Mouse (Mus musculus) right cerebral cortex, adult 2 months (tissue): ENCODE measurements around the gene Rad51d.
A peak's percentile ranks its signal among the peaks of the same experiment; 100 is the strongest.

ENCODE experiments used
- DNase-seq, 2 experiments: peaks; one replicate each; pipeline ENCODE4 v3.0.0; 2021 to 2022; ENCODE audit warnings: low spot score in 2 of 2

The Rad51d gene

GRCm38 (mm10) chr11:82891936-82892335, 1.5 kb upstream of the Rad51d start, which contains the start of gene Fndc8:
TSS of gene Fndc8 (plus strand) at chr11:82892124.
- DNase-seq, result no peak

- DNase-seq, result peak; percentile 35 to 41
Observed at GRCm38 (mm10) chr11:82889524-82890341, 681 bp downstream of the Rad51d start.

- DNase-seq, result no peak
Observed at GRCm38 (mm10) chr11:82888491-82888946, 1.9 kb downstream of the Rad51d start.

GRCm38 (mm10) chr11:82886559-82886958, 3.9 kb downstream of the Rad51d start:
- no peak for DNase-seq

- DNase-seq, result peak in 1 of 2 experiments; percentile 13
Observed at GRCm38 (mm10) chr11:82883180-82883579, 7.2 kb downstream of the Rad51d start.

- no peak for DNase-seq
Observed at GRCm38 (mm10) chr11:82877726-82878344, 12.6 kb downstream of the Rad51d start.

GRCm38 (mm10) chr11:82875631-82876030, 14.8 kb downstream of the Rad51d start:
- DNase-seq, result no peak

GRCm38 (mm10) chr11:82874924-82875323, 15.5 kb downstream of the Rad51d start:
- DNase-seq, result no peak

GRCm38 (mm10) chr11:82871031-82871446, 19.4 kb downstream of the Rad51d start, which contains the start of gene Rffl:
TSS of gene Rffl (minus strand) at chr11:82871210.
- peak; percentile 94 for DNase-seq

- DNase-seq, result peak; percentile 31 to 33
Observed at GRCm38 (mm10) chr11:82870173-82871030, 20.0 kb downstream of the Rad51d start.

GRCm38 (mm10) chr11:82869506-82870172, 20.8 kb downstream of the Rad51d start:
- DNase-seq, result no peak

- no peak for DNase-seq
Observed at GRCm38 (mm10) chr11:82867956-82868355, 22.5 kb downstream of the Rad51d start.

- no peak for DNase-seq
Observed at GRCm38 (mm10) chr11:82866850-82867564, 23.4 kb downstream of the Rad51d start.

GRCm38 (mm10) chr11:82865957-82866356, 24.5 kb downstream of the Rad51d start:
- DNase-seq, result no peak

- DNase-seq, result no peak
Observed at GRCm38 (mm10) chr11:82863488-82863931, 26.9 kb downstream of the Rad51d start.

- DNase-seq, result no peak
Observed at GRCm38 (mm10) chr11:82863059-82863458, 27.4 kb downstream of the Rad51d start.

GRCm38 (mm10) chr11:82862638-82863037, 27.8 kb downstream of the Rad51d start:
- no peak for DNase-seq

- no peak for DNase-seq
Observed at GRCm38 (mm10) chr11:82861558-82861957, 28.9 kb downstream of the Rad51d start.

- DNase-seq, result no peak
Observed at GRCm38 (mm10) chr11:82860759-82861158, 29.7 kb downstream of the Rad51d start.

- DNase-seq, result no peak
Observed at GRCm38 (mm10) chr11:82857307-82857848, 33.0 kb downstream of the Rad51d start.
